Mouse (Mus musculus) heart, embryonic 11.5 days (tissue): ENCODE results near the gene Ruvbl1. TPM values are rescaled to one million over a fixed set of nuclear protein-coding genes. Genes with fewer than 3 reads are reported as not detected.
A peak's percentile ranks its signal among the peaks of the same experiment; 100 is the strongest.

Experiments
- ATAC-seq: fragments of 200-750 bp; cut with Nextera tagmentation; replicated peaks from 2 replicates; pipeline ENCODE4 v1.8.0; 2017; ENCODE audit warnings: moderate library complexity; ENCODE audit not compliant: insufficient number of reproducible peaks, low FRiP score, low TSS enrichment
- H3K27ac ChIP-seq: fragments of 300-500 bp; sonication (generic); 2 replicates; pipeline ENCODE4 v1.5.1; 2014; ENCODE audit warnings: mild to moderate bottlenecking, low read depth, low read length
- H3K27me3 ChIP-seq: fragments of 300-500 bp; sonication (generic); 2 replicates; pipeline ENCODE4 v1.6.1; 2014; ENCODE audit warnings: mild to moderate bottlenecking, low read length, mixed read lengths; ENCODE audit not compliant: control insufficient read depth, insufficient read depth
- H3K36me3 ChIP-seq: fragments of 300-500 bp; sonication (generic); 2 replicates; pipeline ENCODE4 v1.6.1; 2014; ENCODE audit warnings: mild to moderate bottlenecking, low read length, moderate library complexity, mixed read lengths; ENCODE audit not compliant: control insufficient read depth, insufficient read depth
- H3K4me1 ChIP-seq: fragments of 300-500 bp; sonication (generic); 2 replicates; pipeline ENCODE4 v1.6.1; 2014; ENCODE audit warnings: low read length; ENCODE audit not compliant: control insufficient read depth, insufficient read depth
- H3K4me2 ChIP-seq: fragments of 300-500 bp; sonication (generic); 2 replicates; pipeline ENCODE4 v1.6.1; 2014; ENCODE audit warnings: mild to moderate bottlenecking, moderate library complexity
- H3K4me3 ChIP-seq: fragments of 300-500 bp; sonication (generic); 2 replicates; pipeline ENCODE4 v1.5.1; 2014; ENCODE audit warnings: low read depth, low read length
- H3K9ac ChIP-seq: fragments of 300-500 bp; sonication (generic); 2 replicates; pipeline ENCODE4 v1.6.1; 2014; ENCODE audit warnings: mild to moderate bottlenecking, low read depth, low read length, moderate library complexity
- H3K9me3 ChIP-seq: fragments of 300-500 bp; sonication (generic); replicated peaks from 2 replicates; pipeline ENCODE4 v1.6.1; 2016; ENCODE audit warnings: low read length; ENCODE audit not compliant: control insufficient read depth
- WGBS: fragments of 180-500 bp; shearing (Covaris S2); extraction: QIAGEN DNeasy Blood & Tissue Kit; methylation state at CpG from one replicate; pipeline ENCODE4 v1.1.7; 2014; ENCODE audit not compliant: insufficient replicate concordance; 5-methylcytosine and 5-hydroxymethylcytosine counted together
- polyA plus RNA-seq: library from polyadenylated mRNA; unstranded; fragments of >200 nt; fragmentation: Nextera tagmentation; extraction: Ambion mirVana; gene quantifications from 2 replicates; pipeline ENCODE4 v1.2.1, GENCODE M21; 2014

Ruvbl1 gene
- 92.5 and 101 TPM in 2 replicates for polyA plus RNA-seq

DNA sequence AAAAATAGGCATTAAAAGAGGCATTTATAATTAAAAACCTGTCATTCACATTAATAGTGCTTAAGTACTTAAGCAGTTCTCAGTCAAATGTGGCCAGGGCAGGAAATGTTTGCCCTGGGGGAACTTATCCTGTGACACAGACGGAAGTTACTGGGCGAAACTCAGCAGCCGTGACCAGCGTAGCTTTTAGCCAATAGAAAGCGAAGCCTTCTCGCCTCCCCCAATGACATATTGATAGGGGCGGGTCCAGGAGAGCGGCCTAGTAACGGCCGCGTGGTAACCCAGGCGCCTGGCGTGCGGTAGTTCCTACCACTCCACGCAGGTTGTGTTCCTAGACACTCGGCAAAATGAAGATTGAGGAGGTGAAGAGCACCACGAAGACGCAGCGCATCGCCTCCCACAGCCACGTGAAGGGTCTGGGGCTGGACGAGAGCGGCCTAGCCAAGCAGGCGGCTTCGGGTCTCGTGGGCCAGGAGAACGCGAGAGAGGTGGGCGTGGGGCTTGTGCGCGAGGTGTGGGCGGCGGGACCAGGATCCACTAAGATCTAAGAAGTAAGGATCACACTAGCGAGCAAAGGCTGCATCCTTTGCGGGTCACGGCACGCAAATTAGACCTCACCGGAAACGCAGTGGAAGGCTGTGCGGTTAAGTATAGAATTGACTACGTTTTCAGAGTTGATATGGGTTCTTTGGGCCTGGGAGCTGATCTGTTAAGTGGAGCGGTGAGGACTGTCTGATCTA lies at the start of gene Ruvbl1:
Gene Ruvbl1 (plus strand): TSS at position 229 of the 740 bp plus-strand sequence.
- Histone ChIP-seq H3K4me1 (peaks cover 10% of the 10 kb centered on the region), H3K4me2 (peak within 1 kb of the TSS; percentile 88), H3K9me3 (no peaks in the 10 kb centered on the region), H3K9ac (peak within 1 kb of the TSS; percentile 84), H3K4me3 (peak within 1 kb of the TSS; percentile 81), H3K36me3 (peaks cover 6% of the 10 kb centered on the region; the same call in 1 of the 2 replicates), H3K27ac (no peak within 1 kb of the TSS), H3K27me3 (no peaks in the 10 kb centered on the region)
- peak; percentile 99 for ATAC-seq
- 0% methylated on average over 40 of the region's 42 CpGs for WGBS

- Histone ChIP-seq H3K27me3 (no peaks in the 10 kb centered on the region), H3K4me1 (0 out of 2 replicates have a peak, but pooled peaks cover 3% of the 10 kb centered on the region), H3K36me3 (no peaks in the 10 kb centered on the region), H3K4me3 (no peak overlapping the region), H3K9ac (no peak overlapping the region), H3K9me3 (no peaks in the 10 kb centered on the region), H3K27ac (no peak overlapping the region), H3K4me2 (no peak overlapping the region)
- ATAC-seq = no peak
- WGBS = 80% methylated on average over 7 of the region's 7 CpGs
These were observed 49.0 kb upstream of the Ruvbl1 start for GRCm38 (mm10) chr6:88416130-88416758.

DNA sequence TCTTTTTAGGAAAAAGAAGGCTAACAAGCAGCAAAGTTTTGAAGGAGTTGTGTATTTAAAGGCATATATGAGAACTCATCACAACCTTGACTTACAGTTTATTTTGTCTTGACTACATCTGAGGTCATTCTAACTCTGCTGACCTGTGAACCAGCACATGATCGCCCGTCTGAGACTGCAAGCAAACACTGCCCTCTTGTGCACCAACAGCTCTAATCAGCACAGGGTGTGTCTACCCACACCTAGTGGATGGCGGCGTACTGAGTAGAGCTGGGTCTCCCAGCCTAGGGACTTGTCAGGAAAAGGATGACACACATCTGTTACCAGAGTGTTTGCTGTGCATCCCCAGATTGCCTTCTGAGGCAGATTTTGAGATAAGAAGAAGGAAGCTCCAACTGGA lies 34.0 kb upstream of the Ruvbl1 start:
- peak; percentile 52; the same call in 1 of the 2 replicates for ATAC-seq
- H3K27ac ChIP-seq = no peak overlapping the region
- H3K9me3 ChIP-seq = no peaks in the 10 kb centered on the region

DNA sequence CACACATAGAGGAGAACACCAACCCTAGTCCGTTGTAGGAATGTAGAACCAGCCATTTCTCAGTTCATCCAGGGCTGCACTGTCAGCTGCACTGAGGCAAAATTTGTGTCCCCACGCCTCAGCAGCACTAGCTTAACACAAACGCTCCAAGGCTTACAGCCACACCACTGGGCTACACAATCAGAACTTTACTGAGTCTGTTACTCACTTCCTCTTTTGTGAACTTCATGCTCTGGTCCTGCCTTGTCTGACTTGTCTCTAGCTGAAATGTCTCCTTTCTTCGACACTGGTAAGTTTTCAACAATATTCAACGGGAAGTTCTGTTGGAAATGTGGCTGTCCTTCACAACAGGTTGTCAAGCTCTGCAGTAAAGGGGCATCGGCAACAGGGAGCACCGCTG lies 29.6 kb upstream of the Ruvbl1 start:
- 87% methylated on average over 7 of the region's 7 CpGs for WGBS
- ATAC-seq = no peak
- Histone ChIP-seq H3K27ac (no peak overlapping the region), H3K36me3 (no peaks in the 10 kb centered on the region), H3K4me1 (peaks cover 10% of the 10 kb centered on the region; the same call in 1 of the 2 replicates), H3K27me3 (no peaks in the 10 kb centered on the region), H3K9me3 (no peaks in the 10 kb centered on the region), H3K4me3 (no peak overlapping the region), H3K9ac (no peak overlapping the region), H3K4me2 (no peak overlapping the region)

More for the DNA sequence above, 34.0 kb upstream of the Ruvbl1 start:
- Histone ChIP-seq H3K27me3 (no peaks in the 10 kb centered on the region), H3K4me3 (no peak overlapping the region), H3K9ac (no peak overlapping the region), H3K4me1 (no peaks in the 10 kb centered on the region), H3K36me3 (no peaks in the 10 kb centered on the region), H3K4me2 (no peak overlapping the region)
- WGBS = 8% methylated on average over 4 of the region's 4 CpGs

GRCm38 (mm10) chr6:88439056-88439455 lies 26.2 kb upstream of the Ruvbl1 start:
- H3K36me3 ChIP-seq = no peaks in the 10 kb centered on the region
- no peak overlapping the region for H3K4me2 ChIP-seq
- H3K9ac ChIP-seq = no peak overlapping the region
- no peaks in the 10 kb centered on the region for H3K27me3 ChIP-seq
- WGBS = 87% methylated on average over 4 of the region's 4 CpGs
- no peak for ATAC-seq
- H3K9me3 ChIP-seq = no peaks in the 10 kb centered on the region
- H3K27ac ChIP-seq = no peak overlapping the region
- peaks cover 12% of the 10 kb centered on the region; the same call in 1 of the 2 replicates for H3K4me1 ChIP-seq
- no peak overlapping the region for H3K4me3 ChIP-seq

DNA sequence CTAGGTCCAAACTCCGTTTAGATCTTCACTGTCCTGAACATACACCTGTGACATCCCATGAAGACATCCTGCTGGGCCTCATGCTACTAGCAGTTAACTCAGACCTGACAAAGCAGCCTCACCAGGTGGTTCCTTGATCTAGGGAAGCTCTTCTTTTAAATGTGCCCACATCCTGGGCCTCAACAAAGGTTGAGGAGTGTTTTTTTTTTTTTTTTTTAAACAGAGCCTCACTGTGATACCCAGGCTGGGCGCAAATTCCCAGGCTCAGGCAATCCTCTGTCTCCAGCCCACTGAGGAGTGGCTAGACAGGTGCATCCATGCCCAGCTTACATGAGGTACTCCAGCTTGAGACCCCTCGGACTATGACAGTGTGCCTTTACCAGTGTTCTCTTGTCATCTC lies 22.7 kb upstream of the Ruvbl1 start:
- Histone ChIP-seq H3K9me3 (no peaks in the 10 kb centered on the region), H3K4me3 (no peak overlapping the region), H3K36me3 (no peaks in the 10 kb centered on the region), H3K9ac (no peak overlapping the region), H3K27me3 (no peaks in the 10 kb centered on the region), H3K4me2 (no peak overlapping the region), H3K27ac (no peak overlapping the region), H3K4me1 (peaks cover 12% of the 10 kb centered on the region; the same call in 1 of the 2 replicates)
- 77% methylated on average over 3 of the region's 3 CpGs for WGBS
- ATAC-seq = no peak

DNA sequence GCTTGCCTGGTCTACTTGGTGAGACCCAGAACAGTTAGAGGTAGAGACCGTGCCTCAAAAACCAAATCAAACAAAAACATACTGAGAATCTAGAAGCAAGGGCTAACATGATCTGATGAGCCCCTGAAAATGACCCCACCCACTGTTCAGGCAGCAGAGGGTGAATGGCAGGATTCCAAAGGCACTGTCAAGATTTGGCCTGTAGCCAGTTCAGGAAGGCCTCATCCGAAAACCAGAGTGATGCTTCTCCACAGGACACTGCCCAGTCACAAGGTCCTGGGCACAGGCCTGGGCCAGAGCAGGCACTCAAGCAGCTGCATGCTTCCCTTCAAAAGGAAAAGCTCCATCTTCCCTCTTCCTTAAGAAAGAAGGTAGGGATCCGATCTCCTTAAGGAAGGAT lies 21.8 kb upstream of the Ruvbl1 start:
- H3K9ac ChIP-seq = no peak overlapping the region
- H3K9me3 ChIP-seq = no peaks in the 10 kb centered on the region
- 72% methylated on average over 3 of the region's 3 CpGs for WGBS
- peaks cover 12% of the 10 kb centered on the region; the same call in 1 of the 2 replicates for H3K4me1 ChIP-seq
- no peak overlapping the region for H3K4me2 ChIP-seq
- H3K27me3 ChIP-seq = no peaks in the 10 kb centered on the region
- H3K36me3 ChIP-seq = no peaks in the 10 kb centered on the region
- H3K27ac ChIP-seq = no peak overlapping the region
- H3K4me3 ChIP-seq = no peak overlapping the region
- ATAC-seq = no peak

GRCm38 (mm10) chr6:88444076-88444750 lies 21.0 kb upstream of the Ruvbl1 start:
- Histone ChIP-seq H3K4me1 (peaks cover 12% of the 10 kb centered on the region; the same call in 1 of the 2 replicates), H3K36me3 (no peaks in the 10 kb centered on the region), H3K4me3 (no peak overlapping the region), H3K9ac (no peak overlapping the region), H3K9me3 (no peaks in the 10 kb centered on the region), H3K4me2 (no peak overlapping the region), H3K27ac (no peak overlapping the region), H3K27me3 (no peaks in the 10 kb centered on the region; the same call in 1 of the 2 replicates)
- no peak for ATAC-seq
- 79% methylated on average over 7 of the region's 7 CpGs for WGBS
